Mouse (Mus musculus): Measurements from ENCODE around the gene Cuedc1.

Cuedc1 gene

DNA sequence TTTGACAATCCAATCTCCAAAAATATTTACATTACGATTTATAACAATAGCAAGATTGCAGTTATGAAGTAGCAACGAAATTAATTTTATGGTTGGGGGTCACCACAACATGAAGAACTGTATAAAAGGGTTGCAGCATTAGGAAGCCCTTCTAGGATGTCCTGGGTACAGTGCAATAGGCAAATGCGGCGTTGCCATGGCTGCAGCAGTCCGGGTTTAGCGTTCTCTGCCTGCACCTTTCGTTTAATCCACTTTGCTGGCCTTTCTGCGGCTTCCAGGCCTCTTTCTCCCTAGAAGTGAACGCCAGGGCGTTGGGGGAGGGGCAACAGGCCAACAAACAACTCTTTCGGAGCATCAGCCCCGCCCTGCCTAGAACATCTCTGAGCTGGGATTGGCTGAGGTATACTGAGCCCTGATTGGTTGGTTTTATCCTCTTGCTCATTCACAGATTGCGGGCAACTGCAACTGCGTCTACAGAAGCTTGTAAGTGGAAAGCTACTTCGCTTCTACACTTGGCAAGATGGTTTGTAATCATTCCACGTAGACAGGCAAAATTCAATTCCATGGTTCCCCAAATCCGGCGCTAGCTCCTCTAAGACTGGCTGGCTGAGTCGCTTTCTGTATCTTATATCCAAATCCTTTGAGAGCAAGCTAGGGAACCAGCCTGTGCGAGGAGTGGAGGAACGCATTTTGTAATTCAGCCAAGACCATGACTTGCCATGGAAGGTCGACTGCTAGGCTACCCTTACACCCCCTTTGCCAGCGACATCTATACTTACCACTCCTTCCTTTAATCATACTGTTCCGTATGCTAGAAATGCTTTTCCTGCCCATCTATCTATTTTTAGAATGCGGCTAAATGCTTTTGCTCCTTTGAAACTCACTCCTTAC is 10.9 kb upstream of the Cuedc1 start:
- peak; percentile 96 to 97 for DNase-seq

DNA sequence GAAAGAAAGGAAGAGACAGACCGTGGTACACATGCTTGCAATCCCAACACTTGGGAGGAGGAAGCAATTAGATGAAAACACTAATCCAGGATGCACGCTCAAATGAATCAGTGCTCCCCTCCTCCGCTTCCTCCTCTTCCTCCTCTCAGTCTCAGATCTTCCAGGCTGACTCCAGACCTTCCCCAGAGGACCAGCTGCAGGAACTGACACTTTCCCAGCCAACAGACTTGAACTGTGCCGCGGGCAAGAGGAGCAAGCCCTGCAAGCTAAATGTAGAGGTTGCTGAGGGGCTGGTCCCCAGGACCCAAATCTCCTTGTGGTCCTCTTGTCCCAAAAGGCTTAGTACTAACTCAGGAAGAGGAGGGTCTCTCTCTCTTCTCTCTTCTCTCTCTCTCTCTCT is 8.7 kb upstream of the Cuedc1 start:
- DNase-seq: no peak

DNA sequence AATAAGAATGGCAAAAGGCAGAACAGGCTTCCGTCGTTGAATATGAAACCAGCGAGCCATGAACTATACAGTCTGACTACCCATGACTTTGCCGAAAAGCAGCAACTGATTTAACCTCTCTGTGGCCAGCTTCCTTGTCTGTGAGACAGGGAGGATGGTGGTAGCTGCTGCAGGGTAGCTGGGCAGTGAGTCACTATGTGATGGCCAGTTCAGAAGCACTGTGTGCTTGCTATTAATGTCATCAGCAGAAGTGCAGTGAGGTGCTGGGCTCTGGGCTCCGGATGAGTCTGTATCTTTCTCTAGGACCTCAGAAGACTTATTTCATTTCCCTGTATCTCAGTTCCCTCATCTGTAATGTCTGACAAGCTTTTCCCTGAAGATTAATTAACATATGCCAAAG is 7.6 kb upstream of the Cuedc1 start:
- DNase-seq: no peak

DNA sequence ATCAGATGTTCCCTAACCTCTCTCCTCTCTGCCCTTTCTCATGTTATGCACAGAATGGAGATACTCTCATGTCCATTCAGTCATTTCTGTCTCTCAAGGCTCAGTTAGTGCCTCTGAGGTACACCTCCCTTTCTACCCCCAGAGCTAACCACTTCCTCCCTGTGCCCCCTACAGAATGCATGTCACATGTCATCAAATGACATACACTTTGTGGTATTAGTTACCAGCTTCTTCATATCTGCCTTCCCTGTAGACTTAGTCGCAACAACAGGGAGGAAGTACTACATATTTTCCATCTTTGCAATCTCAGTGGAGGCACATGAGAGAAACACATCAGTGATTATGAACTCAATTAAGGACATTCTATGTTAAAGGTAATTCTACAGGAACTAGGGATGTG is 5.9 kb upstream of the Cuedc1 start:
- DNase-seq: no peak

DNA sequence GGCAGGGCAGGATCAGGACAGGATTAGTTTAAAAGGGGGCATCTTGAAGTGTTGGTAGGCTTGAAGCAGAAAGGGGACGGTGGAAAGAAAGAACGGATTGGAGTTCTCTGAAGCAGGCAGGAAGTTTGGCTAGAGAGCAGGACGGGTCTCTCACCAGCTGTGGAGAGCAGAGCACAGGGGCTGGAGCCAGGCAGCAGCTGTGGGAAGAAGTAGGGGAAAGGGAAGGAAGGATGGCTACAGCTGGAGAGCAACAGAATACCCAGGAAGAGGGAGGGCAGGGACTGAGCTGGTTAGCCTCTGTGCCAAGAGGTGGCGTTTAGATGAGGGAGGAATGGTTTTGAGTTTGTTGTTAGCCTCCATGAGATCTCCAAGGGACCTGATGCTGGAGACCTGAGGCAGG is 685 bp upstream of the Cuedc1 start:
- DNase-seq: no peak

DNA sequence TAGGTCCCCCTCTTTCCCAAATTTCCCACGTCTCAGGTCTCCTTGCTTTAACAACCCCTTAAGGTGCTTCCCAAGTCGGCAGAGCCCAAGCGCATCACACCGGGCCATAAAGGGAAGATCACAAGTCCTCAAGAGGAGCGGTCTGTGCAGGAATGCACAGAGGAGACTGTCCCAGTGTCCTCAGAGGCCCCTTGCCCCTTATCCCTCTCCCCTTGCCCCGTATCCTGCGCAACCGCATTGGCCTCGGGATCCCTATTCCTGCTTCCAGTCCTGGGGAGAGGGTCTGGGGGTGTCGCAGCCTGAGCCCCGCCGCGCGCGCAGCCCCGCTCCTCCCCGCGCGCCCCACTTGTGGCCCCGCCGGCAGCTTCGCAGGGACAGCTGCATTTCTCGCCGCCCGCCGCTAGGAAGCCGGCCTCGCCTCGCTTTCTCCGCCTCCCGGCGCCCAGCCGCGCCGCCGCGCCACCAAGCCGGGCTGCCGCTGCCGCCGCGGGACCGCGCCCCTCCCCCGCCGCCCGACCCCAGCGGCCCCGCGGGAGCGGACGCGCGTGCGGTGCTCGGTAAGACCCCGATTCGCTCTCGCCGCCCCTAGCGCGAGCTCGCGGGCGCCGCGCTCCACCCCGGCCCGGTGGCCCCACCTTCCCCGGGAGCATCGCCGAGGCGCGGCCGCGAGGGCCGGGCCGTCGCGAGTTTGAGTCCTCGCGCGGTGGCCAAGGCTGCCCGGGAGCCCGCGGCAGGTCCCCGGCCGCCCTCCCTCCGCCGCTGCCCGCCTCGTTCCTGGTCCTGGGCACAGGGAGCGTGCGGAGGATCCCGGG is 1.1 kb downstream of the Cuedc1 start:
- peak; percentile 82 to 84 for DNase-seq

DNA sequence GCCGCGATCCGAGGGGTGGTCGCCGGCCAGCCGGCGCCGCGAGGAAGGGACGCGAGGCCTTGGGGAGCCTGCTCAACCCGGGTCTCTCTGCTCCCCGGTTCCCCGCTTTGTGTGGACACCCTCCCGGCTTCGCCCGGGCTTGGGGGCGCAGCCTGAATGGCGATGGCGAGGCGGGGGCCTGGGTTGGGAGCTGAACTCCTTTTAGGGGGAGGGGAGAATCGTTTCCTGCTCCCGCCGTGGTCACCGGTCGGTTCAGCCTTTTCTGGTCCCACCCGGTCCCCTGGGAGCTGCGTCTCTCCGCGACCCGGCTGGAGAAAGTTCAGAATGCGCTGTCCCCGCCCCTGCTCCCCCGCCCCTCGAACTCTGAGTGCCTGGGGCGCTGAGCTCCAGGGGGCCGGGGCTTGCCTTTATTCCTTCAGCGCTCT is 1.8 kb downstream of the Cuedc1 start:
- DNase-seq: peak; percentile 58 to 63

DNA sequence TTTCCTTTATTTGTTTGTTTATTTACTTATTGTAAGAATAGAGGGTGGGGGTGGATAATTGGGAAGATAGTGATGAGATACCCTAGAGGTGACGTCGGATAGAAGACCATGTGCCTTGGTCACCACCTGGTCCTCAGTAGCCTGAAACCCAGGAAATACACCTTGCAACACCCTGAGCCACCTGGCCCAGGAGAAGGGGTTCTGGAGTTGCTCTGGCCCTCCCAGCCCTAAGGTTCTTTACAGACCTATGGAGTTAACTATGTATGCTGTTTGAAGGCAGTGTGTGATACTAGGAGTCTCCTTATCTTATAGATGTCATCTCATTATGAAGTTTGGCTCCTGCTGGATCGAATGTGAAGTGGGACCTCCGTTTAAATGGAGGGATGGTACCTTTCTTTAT is 2.3 kb downstream of the Cuedc1 start:
- no peak for DNase-seq

DNA sequence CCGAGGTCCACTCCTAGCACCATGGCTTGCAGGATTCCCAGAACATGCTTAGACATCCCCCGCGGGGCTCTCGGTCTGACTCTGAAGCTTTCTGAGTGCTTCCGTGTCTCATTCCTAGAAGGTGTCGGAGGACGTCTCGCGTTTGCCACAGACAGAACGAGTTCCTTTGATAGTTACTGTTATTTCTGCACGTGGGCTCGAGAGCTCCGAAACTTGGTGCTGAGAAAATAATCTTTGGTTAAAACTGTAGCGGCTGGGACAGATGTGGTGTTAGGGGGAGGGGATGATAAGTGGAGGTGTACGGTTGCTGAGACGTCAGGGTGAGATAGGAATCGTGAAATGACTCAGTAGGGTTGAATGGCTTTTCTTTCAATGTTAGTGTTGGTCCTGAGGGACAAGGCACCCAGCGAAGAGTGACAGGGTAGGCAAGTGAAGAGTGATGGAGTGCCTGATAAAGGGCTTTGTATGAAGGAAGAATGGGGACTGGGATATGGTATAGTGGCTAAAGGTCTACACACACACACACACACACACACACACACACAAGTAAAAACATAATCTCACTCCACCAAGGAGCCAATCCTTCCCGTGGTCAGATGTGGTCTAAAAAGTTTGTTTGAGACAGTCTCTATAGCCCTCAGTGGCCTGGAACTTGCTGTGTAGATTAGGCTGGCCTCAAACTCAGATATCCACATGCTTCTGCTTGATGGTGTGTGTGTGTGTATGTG is 5.5 kb downstream of the Cuedc1 start:
- no peak for DNase-seq

DNA sequence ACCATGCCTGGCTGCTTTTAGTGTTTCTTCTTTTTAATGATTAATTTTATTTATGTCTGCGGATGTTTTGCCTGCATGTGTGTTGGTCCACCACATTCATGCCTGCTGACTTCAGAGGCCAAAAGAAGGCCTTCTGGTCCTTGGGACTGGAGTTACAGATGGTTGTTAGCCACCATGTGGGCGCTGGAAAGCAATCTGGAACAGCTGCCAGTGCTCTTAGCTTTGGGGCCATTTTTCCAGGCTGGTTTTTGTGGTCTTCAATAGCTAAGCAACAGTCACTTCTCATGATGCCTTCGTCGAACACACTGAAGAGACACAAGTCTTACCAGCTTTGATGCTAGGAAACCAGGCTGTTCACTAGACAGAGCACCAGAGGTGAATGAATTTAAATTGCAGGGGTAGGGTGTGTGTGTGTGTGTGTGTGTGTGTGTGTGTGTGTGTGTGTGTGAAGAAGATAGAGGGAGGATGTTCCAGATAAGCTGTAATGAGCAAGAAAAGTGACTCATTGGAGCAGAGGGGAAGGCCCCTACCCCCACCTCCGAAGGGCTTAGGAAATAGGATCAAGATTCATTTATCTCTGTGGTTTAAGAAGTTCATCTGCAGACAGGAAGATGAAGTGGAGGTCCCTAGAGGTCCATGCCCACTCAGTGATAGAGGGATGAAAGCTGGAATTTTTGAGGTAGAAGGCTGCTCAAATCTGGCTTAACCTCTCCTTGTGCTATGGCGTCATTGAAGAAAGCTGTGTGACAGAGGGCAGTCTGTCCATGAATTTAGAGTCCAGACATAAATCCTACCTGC is 7.8 kb downstream of the Cuedc1 start:
- DNase-seq: no peak

DNA sequence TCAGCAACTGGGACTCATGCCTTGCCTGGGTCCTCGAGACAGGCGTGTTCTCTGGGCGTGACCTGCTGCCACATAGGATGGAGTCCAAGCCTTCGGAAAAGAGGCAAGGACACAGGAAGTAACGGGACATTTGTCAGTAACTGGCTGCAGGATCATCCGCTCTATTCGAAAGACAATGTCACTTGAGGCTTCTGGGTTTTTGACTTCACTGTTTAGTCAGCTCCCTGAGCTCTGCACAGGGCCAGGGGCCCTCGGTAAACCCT is 8.4 kb downstream of the Cuedc1 start:
- no peak for DNase-seq

DNA sequence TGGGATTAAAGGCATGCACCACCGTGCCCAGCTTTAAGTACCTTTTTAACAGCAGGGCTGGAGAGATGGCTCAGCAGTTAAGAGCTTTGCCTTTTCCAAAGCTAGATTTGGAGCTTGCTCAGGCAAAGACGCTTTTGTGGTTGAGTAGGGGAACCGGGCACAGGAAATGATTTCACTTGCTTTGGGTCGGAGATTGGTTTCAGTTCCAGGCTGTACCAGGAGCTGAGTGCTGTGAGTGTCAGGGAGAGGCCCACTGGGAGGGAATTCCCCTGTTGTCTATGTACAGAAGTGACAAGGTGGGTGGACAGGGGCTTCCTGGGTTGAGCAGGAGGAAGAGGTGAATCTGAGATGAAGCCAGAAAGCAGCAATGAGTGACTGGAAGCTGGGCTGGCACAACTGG is 9.5 kb downstream of the Cuedc1 start:
- no peak for DNase-seq

DNA sequence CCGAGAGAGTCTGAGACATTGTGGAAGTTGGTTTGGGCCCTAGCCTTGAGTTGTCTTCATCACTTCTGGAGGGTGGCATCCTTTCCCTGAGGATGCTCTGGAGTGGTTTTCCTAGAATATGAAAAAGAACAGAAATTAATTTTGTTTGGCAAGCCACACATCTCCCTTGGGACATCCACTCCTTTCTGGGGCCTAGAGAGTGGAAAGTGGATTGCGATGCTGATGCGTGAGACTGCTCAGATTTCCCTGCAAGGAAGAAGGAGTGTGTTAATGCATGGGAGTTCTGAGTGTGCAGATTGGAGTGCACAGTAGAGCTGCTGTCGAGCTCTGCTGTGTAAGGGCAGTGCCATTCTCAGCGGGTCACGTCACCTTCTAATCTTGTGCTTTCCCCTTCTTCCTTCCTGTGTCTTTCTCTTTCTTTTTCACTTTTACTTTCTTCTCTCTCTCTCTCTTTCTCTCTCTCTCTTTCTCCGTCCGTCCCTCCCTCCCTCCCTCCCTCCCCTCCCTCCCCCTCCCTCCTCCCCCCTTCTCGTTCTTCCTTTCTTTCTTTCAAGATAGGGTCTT is 12.3 kb downstream of the Cuedc1 start:
- no peak for DNase-seq

DNA sequence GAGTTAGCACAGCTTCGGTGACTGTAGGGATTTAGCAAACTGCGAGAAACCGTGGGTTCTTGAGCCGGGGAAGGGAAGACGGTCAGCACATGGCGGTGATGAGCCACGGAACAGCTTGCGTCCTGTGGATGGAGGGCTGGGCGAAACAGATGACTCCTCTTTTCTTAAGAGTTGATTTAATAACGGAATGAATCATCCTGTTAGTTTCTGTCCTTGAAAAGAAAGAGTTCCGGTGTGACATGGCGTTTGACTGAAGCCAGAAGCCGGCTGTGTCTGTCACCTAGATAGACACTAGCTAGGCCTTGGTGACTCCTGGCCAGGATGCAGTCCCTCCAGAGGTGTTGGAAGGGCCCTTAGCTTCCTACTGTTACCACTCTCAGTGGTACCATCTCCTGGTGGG is 14.2 kb downstream of the Cuedc1 start:
- no peak for DNase-seq

DNA sequence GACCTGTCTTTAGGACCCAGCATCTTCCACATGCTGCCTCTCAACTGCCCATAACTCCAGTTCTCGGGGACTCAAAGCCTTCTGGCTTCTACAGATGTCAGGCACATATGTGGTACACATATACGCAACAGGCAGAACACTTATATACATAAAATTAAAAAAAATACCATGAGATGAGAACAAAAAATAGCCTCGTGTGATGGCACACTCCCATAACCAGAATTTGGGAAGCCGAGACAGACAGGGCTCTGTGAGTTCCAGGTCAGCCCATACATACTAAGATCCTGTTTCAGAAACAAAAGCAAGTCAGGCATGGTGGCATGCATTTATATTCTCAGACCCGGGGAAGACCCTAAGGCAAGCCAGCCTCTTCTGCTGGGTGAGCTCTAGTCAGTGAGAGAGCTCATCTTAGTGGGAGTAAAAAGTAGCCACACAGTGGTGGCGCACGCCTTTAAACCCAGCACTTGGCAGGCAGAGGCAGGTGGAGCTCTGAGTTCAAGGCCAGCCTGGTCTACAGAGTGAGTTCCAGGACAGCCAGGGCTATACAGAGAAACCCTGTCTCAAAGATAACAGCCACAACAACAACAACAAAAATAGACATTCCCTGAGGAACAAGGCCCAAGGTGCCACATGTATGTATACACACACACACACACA is 14.9 kb downstream of the Cuedc1 start:
- DNase-seq: no peak

DNA sequence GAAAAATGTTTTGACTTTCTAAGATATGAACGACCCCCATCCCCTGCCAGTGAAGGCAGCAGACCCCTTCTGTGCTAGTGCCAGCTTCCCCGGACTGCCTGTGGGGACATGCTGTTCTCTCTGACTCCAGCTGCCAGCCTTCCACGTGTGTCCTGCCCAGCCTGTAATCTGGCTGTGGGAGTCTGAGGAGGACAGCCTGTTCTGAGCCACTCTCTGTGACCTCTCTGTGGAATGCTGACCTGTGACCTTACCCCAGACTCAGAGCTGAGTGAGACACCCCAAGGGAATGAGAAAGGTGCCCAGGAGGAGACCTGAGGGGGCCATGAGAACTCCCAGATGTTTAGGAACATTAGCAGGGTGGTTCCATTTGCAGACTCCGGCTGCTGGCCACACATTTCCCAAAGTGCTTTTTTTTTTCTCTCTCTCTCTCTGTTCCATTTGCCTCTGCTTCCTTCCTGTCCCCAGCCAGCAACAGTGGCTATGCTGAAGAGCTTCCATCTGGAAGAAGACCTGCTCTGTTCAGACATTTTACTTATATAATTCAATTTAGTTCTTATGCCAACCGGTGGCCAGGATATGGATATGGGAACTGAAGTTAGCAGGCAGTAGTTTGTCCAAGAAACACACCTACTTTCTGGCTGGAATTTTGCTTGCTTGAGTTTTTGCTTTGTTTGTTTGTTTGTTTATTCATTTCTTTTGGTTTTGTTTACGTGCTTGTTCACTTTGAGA is 15.8 kb downstream of the Cuedc1 start:
- DNase-seq: peak in 1 of 2 experiments; percentile 35

DNA sequence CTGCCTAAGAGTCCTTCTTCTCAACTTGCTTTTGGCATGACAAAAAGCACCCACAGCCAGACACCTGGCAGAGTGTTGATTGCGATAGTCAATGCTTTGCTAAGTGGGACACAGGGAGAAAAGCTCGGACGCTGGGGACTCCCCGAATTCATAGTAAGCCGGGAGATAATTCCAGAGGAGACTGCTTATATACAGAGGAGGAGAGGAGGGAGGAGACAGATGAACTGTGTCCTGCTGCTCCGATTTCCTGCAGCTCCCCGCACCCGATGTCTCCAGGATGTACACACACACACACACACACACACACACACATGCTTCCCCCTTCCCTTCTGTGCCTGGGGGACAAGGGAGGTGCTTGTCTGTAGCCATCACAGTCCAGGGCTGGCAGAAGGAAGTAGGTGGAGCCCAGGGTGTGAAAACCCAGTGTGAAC is 17.0 kb downstream of the Cuedc1 start:
- DNase-seq: peak; percentile 46 to 52

DNA sequence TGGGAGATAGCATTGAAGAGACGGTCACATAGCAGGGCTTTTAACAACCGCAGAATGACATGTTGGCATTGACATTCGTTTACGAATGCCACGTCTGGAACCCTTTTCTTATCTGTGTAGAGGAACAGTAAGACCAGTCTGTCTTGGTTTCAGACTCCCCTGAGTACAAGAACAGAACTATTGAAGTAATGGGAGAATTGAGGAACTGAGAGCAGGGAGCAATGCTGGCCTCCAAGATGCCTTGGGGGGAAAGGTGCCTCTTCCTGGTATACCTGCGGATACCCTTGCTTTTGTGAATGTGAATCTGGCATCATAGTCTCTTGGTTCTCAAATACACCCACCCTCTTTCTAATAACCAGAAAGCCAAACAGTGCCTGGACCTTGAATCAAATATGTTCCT is 18.7 kb downstream of the Cuedc1 start:
- DNase-seq: no peak

DNA sequence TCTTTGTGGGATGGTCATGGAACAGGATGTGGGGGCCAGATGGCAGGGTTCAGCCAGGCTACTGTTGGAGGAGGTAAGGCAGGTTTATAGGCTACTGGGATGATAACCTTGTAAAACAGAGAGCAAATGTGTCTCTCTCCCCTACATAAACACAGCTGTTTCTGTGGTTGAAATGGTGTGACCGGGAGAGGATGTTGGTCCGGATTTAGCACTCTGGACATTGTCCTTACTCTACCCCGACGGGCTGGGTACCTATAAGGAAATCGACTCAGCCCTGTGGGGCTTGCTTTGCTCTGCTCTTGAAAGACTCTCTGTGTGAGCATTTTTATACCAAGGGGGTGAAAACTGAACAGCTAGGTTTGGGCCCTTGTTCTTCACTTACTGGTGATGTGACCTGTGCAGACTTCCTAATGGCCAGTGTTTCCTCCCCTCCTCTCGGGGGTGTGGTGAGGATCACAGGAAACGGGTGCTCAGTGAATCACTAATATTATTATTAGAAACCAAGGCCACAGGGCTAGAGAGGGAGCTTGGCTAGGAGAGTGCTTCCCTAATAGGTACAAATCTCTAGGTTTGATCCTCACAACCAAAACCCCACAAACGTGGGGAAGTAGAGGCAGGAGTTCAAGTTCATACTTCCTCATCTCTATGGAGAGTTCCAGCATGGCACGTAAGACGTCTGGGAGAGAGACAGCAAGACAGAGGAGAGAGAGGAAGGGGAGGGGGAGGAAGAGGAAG is 19.7 kb downstream of the Cuedc1 start:
- no peak for DNase-seq

DNA sequence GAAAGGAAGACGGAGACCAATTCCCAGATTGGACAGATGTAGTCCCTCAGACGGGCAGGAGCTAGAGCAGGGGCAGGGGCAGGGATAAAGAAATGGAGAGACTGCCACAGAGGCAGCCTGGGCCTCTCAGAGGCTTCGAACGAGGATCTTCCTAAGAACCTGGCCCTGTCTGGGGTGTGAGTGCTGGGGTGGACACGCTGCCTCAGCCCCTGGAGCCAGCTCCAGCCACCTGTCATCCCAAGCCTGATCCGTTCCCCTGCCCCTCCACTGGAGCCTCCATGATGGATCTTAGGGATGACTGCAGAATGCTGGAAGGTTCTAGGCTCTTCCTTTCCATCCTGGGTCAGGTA is 20.2 kb downstream of the Cuedc1 start:
- peak in 1 of 2 experiments; percentile 27 for DNase-seq
